Mouse (Mus musculus) frontal cortex, postnatal 14 days (tissue): ENCODE measurements around the gene Rps12-ps3.

ENCODE experiments used
- DNase-seq, 2 experiments: peaks; one replicate each; pipeline ENCODE4 v3.0.0; 2022; ENCODE audit warnings: low spot score in 2 of 2

Rps12-ps3 gene

GRCm38 (mm10) chr19:59321990-59322389, at the start of gene Rps12-ps3:
Gene Rps12-ps3, plus strand, starts transcription at chr19:59322290.
- no peak for DNase-seq

- no peak for DNase-seq
These were observed 48.9 kb upstream of the Rps12-ps3 start for GRCm38 (mm10) chr19:59273190-59273589.

DNA sequence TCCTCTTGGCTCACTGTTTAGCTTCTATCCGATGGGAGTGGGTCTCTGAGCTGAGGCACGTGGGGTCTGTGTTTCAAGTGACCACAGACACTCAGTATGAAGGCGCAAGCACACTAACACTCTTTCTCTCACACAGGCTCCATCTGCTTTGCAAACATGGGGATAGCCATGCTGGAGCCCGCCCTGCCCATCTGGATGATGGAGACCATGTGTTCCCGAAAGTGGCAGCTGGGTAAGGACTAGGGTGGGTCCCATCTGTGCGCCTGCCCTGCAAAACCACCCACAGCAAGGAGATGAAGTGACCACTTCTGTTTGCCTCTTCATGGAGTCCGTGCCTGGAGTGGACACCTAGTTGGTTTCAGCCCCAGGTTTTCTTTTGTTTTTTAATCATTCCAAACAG, 45.7 kb upstream of the Rps12-ps3 start:
- no peak for DNase-seq

GRCm38 (mm10) chr19:59280841-59281240, 41.2 kb upstream of the Rps12-ps3 start:
- DNase-seq = no peak

GRCm38 (mm10) chr19:59282001-59282400, 40.1 kb upstream of the Rps12-ps3 start:
- no peak for DNase-seq

- DNase-seq = no peak
These were observed 33.0 kb upstream of the Rps12-ps3 start for GRCm38 (mm10) chr19:59289042-59289441.

- no peak for DNase-seq
These were observed 32.3 kb upstream of the Rps12-ps3 start for GRCm38 (mm10) chr19:59289811-59290210.

DNA sequence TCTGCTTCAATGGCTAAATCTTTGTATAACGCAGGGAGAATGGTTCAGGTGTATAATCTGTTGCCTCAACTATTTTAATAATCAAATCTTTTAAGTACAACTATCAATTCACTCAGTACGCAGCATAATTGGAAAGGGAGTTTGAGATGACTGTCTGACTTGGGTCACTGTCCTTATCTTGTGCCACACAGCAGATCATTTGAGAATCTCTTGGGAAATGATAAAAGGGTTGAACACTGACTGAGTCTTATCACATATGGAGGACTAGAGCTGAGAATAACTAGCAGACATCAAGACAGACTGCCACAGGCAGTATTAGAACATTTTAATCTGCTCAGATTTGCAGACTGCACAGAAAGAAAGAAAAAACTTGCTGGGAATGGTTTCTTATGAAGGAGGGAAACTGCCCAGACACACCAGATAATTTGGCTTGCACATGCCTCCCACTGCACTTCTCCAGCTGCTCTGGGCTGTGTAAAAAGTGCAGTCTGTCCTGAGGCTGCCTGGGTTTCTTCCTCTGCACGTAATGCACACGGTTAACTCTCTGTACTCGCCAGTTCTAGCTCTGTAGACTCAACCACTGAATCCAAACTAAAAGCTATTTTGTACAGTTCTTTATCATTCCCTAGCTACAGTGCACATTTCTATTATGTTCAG, 29.8 kb upstream of the Rps12-ps3 start:
- no peak for DNase-seq

GRCm38 (mm10) chr19:59315308-59315707, 6.8 kb upstream of the Rps12-ps3 start:
- DNase-seq = no peak

GRCm38 (mm10) chr19:59316571-59316970, 5.5 kb upstream of the Rps12-ps3 start:
- no peak for DNase-seq

- DNase-seq = no peak
These were observed 8.7 kb downstream of the Rps12-ps3 start for GRCm38 (mm10) chr19:59330816-59331225.

DNA sequence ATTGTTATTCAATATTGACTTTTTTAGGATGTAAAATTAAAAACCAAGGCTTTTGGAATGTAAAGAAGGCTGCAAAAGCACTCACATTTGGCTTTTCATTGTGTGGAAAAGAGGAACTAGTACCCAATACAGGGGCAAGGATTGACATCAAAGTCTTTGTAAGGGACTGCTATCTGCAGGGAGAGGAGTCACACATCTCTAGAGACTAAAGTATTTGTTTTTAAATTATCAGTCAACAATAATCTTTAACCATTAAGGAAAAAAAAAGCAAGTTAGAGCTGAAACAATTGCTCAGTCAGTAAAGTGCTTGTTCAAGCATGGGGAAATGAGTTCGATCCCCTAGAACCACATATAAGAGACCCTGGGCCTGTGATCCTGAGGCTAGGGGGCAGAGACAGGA, 14.6 kb downstream of the Rps12-ps3 start:
- DNase-seq = no peak

DNA sequence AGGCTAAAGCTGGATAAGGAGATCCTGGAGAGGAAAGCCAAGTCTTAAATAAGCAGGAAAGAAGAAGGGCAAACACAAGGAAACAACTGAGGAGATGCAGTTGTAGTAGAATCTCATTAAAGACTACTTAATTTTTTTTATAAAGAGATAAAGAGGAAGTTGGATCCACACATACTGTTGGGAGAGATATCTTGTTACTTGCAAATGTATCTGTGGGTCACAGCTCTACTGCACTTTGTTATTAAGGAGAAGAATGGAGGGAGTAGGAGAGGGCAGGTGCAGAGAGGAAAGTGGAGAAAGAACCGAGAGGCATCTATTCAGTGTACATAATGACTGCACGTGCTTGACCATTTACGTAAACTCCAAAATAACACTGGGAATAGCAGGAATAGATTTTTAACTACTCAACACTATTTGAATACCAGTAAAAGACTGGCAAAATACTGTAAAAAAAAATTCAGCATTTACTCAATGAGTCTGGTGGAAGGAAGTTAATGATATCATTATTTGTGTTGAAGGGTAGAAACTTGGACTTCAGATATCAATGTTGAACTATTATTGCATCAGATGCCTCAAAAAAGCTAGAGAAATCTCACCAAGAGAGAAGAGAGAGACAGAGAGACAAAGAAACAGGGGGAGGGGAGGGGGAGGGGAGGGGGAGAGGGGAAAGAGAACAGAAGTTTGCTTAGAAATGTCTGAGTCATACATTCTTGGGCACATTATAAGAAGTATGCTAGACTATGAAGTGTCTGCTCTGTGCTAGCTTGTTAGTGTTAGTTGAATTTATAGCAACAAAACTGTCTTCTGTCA, 16.0 kb downstream of the Rps12-ps3 start:
- no peak for DNase-seq

- DNase-seq = no peak
These were observed 17.8 kb downstream of the Rps12-ps3 start for GRCm38 (mm10) chr19:59339908-59340307.

DNA sequence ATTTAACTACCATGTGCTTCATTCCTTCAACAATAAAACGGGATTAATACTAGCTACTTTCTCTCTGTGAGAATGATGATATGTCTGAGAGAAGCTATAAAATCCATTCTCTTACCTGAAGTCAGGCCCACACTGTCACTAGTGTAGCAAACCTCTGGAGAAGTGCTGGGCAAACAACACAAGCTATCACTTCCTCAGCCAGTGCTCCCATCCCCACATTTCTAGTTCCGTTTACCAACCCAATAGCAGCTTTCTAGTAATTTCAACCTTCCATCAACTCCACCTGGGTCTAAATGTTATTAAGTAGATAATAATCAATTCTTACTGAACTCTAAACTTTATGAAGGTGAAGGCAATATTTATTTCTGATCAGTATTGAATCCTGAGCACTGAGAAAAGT, 20.9 kb downstream of the Rps12-ps3 start:
- DNase-seq = no peak

- peak; percentile 13 to 25 for DNase-seq
These were observed 22.2 kb downstream of the Rps12-ps3 start for GRCm38 (mm10) chr19:59344304-59344711.

DNA sequence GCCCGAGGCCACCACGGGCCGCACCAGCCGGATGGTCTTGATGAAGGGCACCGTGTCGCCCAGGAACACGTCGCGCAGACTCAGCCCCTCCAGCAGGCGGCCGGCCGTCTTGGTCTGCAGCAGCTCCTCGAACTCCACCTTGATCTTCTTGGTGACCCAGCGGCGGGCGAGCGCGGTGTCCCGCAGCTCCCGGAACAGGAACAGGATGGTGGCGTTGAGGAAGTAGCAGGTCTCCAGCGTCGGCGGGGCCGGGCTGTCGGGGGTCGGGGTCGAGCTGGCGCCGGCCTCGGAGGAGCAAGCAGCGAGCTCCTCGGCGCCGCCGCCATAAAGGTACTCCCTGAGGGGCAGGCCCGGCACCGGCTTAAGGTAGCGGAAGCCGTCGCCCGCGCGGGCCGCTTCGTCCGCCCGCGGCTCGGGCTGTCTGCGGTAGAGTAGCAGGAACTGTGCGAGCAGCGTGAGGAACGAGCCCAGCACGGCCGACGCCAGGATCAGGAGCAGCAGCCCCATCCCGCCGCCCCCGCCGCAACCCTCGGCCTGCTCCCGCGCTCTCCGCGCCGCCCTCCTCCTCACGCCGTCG, 23.1 kb downstream of the Rps12-ps3 start:
- DNase-seq = peak; percentile 30 to 33

DNA sequence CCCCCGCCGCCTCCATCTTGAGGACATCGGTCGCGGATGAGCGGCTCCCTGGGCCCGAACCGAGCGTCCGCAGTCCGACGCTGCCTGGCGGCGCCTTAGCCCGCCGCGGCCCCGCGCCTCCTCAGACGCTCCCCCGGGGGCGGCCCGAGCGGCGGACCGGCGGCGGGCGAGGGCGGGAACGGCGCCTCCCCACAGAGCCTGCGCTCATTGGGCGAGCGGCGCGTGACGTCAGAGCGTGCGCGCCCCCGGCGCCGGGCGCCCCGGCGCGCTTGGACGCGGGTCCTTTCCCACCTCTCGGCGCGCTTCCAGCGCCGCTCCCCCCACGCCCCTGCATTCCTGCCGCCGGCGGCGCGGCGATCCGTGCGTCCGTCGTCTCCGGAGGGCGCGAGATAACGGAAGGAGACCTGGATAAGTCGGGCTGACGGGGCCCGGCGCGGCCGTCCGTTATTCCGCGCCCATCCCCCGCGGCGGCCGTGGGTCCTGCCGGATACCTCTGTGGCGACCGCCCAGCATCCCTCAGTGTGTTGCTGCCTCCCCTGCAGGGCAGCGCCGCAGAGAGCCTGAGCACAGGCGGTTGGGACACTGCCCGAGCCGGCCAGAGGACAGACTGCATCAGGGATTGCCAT, 23.7 kb downstream of the Rps12-ps3 start, which contains the start of gene Pdzd8:
Gene Pdzd8 (minus strand): TSS at position 123 of the 626 bp plus-strand sequence.
- peak; percentile 78 to 86 for DNase-seq

DNA sequence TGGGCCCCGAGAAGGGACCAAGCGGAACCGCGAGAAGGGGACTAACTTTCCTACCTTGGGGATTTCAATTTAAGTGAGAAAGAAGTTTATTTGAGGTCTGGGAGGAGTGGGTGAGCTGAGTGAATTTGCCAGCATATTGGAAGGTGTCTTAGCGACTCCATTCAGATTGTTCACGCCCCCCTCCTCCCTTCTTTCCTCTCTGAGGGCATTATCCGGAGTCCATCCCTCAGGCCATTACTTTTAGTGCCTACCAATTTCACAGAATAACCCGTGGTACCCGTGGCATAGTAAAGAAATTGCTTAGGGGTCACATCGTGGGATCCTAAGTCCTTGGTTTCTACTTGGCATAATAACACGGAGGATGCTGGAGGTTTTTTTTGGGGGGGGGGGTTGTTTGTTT, 24.2 kb downstream of the Rps12-ps3 start:
- no peak for DNase-seq

- no peak for DNase-seq
These were observed 27.4 kb downstream of the Rps12-ps3 start for GRCm38 (mm10) chr19:59349329-59349960.

- no peak for DNase-seq
These were observed 28.3 kb downstream of the Rps12-ps3 start for GRCm38 (mm10) chr19:59350273-59350903.
